Mouse (Mus musculus) kidney, postnatal 14 days (tissue): ENCODE data around the gene Tmeff2.
"Not testable (repeated sequence)": the region's sequence is repeated elsewhere in the genome, so short reads cannot be mapped to it uniquely, and the experiment has no call there.

ENCODE experiments used
- DNase-seq: peaks from one replicate; pipeline ENCODE4 v3.0.0; 2022; ENCODE audit warnings: mixed read lengths

Gene Tmeff2

DNA sequence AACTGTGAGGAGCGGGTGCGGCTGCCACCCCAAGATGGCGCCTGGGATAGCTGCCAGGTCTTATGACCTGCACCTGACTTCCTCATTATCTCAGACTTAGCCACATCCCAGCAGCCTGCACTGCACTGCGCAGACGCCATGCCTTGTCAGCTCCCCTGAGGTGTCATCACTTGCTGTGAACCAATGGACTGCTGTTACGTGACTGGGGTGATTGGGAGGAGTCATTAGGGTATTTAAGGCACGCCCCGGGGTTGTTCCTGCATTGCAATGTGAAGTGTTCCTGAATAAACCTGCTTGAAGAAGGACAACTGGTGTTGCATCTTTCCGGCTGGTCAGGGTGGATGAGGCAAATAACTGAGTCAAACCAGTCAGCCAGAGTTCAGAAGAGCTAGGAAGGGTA lies at the start of gene Tmeff2:
Gene Tmeff2 (plus strand): TSS at position 262 of the 400 bp plus-strand sequence.
- DNase-seq, result not testable (repeated sequence)

DNA sequence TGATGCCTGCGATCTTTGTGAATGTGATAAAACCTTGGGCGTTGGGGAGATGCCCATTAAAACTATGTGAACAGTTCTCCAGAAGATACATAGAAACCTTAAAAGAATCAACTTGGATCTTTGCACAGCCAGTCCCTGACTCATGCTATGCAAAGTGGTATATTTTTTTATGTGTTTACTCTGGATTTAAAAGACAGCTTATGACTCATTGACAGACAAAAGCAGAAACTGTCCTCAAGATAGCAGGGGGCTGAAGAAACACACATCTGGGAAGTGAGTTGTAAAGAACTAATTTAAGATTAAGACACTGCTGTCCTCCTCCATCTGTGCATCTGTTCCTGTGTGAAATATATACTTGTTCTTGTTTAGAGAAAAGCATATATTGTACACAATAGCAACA lies 38.9 kb upstream of the Tmeff2 start:
- no peak for DNase-seq

DNA sequence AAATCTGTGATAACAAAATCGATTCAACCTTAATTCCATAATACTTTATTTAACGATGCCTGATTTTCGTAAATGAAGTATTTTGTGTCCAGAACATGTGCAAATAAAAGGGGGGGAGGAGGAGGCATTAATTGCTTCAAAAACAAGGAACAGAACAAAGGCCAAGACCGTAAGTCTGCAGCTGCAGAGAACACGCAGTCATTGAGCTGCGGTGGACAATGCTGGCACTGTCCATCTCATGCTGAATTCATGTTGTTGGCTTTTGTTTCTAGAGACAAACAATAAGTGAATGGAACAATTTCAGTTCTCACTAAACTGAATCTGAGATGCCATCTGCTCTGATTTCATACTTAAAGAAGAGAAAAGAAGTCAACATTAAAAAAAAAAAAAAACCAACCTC lies 2.8 kb upstream of the Tmeff2 start:
- no peak for DNase-seq

GRCm38 (mm10) chr1:50924838-50925355 lies 24.4 kb downstream of the Tmeff2 start:
- no peak for DNase-seq

GRCm38 (mm10) chr1:50925356-50925921 lies 25.0 kb downstream of the Tmeff2 start:
- no peak for DNase-seq

DNA sequence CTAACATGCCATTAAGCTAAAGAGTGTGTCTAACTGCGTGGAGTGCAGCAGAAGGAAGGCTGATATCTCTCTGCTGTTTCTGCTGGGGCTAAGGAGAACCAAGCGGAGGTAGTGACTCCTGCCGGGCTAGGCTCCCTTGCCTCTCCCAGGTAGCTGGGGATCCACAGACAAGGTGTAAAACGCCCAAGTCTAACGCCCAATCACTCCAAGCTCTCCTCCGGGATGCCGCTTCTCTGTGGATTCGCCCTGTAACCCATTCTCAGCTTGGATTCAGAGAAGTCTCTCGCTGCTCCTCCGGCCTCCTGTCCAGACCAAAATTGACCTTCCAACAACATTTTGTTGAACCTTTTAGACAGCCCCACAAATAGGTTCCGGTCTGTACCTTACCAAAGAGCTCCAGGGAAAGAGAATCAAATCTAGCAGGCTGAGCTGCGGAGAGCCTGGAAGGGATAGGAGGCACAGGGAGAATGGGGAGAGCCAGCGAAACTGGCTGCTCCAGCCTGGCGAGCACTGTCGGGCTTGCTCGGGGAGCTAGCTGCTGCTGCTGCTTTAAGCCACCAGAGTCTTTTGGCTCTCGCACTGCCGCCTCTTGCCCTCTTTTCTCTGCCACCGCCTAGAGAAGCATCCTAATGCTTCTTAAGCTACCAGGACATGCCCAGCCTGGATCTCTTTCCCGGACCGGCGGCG lies 26.1 kb downstream of the Tmeff2 start:
- DNase-seq, result no peak

- DNase-seq, result peak; percentile 69
Observed at GRCm38 (mm10) chr1:50927077-50927611, 26.7 kb downstream of the Tmeff2 start.

GRCm38 (mm10) chr1:50927679-50928187 lies 27.3 kb downstream of the Tmeff2 start:
- DNase-seq, result peak; percentile 6

DNA sequence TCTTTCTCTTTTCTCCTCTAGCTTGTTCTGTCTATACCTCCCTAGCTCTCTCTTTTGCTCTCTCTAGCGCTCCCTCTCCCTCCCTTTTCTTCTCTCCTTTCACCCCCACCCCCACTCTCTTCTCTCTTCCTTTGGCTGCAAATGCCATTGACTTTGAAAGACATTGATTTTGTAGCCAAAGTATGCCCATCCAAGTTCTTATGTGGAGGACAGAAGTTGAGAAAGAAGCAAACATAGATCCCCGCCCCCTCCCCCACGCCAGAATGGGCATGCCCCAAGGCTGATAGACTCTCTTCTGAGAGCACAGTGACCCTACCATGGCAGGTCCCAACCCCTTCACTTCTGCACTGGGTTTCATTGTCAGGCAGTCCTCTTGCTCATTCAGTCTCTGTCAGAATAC lies 28.3 kb downstream of the Tmeff2 start:
- DNase-seq, result no peak

DNA sequence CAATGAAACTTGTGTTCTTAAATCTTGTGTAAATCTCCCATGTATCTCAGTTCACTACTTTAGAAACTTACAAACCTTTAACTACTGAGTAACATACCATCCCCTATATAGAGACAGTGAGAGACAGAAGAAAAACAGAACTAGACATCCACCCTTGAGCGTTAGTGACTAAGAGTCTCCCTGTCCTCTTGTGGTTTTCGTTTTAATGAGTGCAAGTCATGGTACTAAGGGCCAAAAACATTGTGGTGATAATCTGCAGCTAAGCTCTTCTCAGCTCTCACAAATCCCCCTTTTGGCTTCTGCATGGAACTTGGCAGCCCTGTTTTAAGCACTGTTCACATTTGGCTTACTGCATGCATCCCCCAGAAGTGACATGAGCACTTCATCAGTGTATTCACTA lies 34.6 kb downstream of the Tmeff2 start:
- no peak for DNase-seq

GRCm38 (mm10) chr1:50935484-50935883 lies 35.0 kb downstream of the Tmeff2 start:
- DNase-seq, result no peak

GRCm38 (mm10) chr1:50940131-50941039 lies 39.9 kb downstream of the Tmeff2 start:
- DNase-seq, result no peak

DNA sequence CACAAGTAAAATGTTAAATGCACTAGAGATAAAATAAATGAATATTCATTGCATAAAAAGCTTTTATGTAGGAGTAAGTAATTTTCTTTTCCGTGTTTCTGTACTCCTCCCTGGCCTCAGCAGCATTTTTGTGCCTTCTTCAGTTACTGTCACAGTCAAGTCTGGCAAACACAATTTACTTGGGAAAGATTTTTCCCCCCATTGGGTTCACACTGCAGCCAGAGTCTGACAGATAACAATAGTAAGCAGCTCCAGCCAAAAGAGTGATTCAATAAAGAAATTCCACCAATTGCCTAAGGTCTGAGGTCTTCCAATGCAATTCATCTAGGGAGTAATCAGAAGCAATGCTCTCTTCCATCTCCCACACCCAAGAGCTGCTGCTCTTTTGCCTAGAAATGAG lies 48.1 kb downstream of the Tmeff2 start:
- no peak for DNase-seq

GRCm38 (mm10) chr1:50958844-50959243 lies 58.4 kb downstream of the Tmeff2 start:
- DNase-seq, result no peak

DNA sequence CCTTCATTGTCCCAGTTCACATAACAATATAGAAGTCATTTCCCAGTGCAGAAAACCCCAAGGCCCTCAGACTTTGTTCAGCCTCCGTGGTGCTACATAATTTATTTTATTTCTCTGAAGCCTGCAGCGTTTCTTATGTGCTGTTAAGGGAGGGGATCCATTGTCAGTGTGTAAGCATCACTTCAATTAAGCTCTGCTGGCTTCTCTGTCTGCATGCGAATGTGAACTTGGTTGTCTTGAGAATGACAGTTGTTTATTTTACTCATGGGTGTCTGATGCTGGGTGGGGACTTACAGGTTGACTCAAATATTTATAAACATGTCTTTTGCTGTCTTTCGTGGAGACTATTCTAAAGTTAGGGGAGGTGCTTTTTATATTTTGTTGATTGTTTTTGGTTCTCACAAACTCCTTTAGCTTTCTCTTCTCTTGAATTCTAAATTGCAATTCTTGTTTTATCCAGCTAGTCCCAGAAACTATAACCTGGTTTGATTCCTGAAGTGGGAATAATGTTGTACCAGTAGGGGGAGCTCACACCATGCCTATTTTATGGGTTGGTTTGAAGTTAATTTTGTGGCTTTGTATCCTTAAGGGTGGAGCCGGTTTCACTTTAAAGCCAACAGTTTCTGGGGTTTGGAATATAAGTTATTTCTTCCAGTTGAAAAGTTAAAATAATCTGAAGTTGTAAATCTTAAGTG lies 61.7 kb downstream of the Tmeff2 start:
- peak; percentile 78 for DNase-seq

DNA sequence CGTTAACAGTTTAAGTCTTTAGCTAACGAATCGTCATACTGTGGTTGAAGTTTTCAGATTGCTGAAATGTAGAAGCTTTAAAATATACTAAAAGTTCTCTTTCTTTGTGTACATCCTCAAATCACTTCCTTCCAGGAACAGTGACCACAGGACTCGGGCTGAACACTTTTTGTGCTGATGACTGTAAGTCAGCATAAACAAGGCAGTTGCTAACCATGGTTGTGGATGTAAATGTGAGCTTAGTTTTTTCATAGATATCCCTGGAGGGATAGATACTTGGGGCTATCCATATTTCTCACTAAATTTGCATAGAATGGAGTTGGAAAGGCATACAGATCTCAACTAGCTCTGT lies 62.2 kb downstream of the Tmeff2 start:
- DNase-seq, result peak; percentile 2

GRCm38 (mm10) chr1:50969685-50970084 lies 69.2 kb downstream of the Tmeff2 start:
- no peak for DNase-seq

DNA sequence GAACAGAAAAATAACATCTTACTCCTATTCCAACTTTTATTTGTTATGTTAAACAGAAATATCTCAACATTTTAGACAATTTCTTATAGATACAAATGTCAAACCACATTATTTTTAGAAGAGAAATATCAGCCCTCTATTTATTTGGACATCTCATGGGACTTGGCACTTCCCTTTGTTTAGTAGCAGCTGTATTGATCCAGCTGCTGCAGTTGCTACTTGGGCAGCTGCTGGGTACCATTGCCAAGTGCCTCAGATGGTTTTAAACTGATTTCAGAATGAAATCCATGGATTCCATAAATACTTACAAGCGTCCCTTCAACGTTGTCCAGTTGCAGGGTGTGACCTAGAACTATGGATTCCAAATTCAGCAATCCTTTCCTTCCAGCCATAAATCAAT lies 70.4 kb downstream of the Tmeff2 start:
- no peak for DNase-seq

DNA sequence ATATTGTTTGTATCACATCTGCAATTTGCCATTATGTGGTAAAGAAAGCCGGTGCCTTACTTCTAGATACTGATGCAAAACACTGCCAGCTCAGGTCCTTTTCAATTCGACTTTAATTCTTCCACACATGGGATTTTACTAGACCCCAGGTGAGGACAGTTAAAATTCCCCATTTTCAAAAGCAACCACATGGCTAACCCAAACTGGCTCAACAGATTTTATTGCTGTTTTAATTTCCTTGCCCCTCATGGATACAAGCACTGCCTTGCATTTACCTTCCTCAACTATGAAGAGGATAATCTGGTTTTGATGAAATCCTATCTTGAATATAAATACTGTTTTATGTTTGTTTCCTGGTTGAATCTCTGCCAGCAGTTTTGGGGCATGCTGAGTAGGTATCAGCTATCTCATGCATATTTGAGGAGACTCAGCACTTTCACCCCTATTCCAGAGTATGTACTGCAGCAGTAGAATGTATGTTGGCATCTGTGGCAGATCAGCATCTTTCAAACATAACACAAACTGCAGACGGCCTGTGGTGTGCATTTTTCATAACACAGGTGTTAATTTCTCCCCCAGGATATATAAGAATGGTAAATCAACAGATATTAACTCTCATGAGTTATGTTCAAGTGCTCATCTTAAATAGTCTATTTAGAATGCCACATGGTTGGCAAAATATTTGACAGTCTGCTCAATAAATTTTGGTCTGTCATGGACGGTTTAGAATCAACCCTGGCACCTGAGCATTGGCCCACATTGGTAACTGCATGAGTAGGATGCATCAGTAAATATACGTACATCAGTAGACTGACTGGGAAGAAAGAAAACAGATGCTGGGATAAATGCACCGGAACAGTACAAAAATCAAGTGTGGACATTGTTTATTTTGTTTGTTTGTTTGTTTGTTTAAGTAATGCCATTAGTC lies 72.3 kb downstream of the Tmeff2 start:
- DNase-seq, result no peak

- no peak for DNase-seq
Observed at GRCm38 (mm10) chr1:50979358-50980081, 79.1 kb downstream of the Tmeff2 start.

DNA sequence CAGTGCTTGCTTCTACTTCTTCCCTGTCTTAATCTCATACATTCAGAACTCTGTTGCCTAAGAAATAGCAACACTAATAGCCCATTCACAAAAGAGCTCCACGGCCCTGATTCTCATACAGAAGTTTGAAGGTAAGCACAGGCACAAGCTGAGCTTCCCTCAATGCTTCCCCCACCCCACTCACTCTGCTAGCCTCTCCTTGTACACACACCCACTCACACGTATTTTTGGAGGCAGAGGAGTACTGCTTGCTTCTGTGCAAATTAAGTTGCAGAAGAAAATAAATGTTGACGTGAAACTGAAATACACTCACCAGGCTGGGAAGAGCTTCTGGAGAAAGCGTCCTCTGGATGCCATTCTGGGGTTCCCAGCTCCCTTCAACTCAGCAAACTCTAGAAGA lies 80.1 kb downstream of the Tmeff2 start:
- no peak for DNase-seq
